Mouse (Mus musculus) forebrain, embryonic 11.5 days (tissue): ENCODE data around the gene Hist1h2af. TPM values are rescaled to one million over a fixed set of nuclear protein-coding genes. Genes with fewer than 3 reads are reported as not detected.
A peak's percentile ranks its signal among the peaks of the same experiment; 100 is the strongest.
"Not testable (repeated sequence)": the region's sequence is repeated elsewhere in the genome, so short reads cannot be mapped to it uniquely, and the experiment has no call there.

Experiments
- ATAC-seq: fragments of 200-750 bp; cut with Nextera tagmentation; replicated peaks from 2 replicates; pipeline ENCODE4 v1.8.0; 2017; ENCODE audit warnings: moderate TSS enrichment; ENCODE audit not compliant: low FRiP score
- DNase-seq: peaks from one replicate; pipeline ENCODE4 v3.0.0-alpha.2; 2017; ENCODE audit warnings: low spot score
- H3K27ac ChIP-seq: fragments of 300-500 bp; sonication (generic); 2 replicates; pipeline ENCODE4 v1.5.1; 2014; ENCODE audit warnings: low read depth, low read length
- H3K27me3 ChIP-seq: fragments of 300-500 bp; sonication (generic); 2 replicates; pipeline ENCODE4 v1.6.1; 2014; ENCODE audit warnings: mild to moderate bottlenecking, low read length, mixed read lengths; ENCODE audit not compliant: control insufficient read depth, insufficient read depth
- H3K36me3 ChIP-seq: fragments of 300-500 bp; sonication (generic); 2 replicates; pipeline ENCODE4 v1.6.1; 2014; ENCODE audit warnings: mild to moderate bottlenecking, low read length, moderate library complexity, mixed read lengths; ENCODE audit not compliant: control insufficient read depth, insufficient read depth
- H3K4me1 ChIP-seq: fragments of 300-500 bp; sonication (generic); replicated peaks from 2 replicates; pipeline ENCODE4 v1.6.1; 2014; ENCODE audit warnings: low read length, mixed read lengths; ENCODE audit not compliant: control insufficient read depth, insufficient read depth
- H3K4me2 ChIP-seq: fragments of 300-500 bp; sonication (generic); 2 replicates; pipeline ENCODE4 v1.6.1; 2014; ENCODE audit warnings: low read depth, mild to moderate bottlenecking, low read length, moderate library complexity, mixed read lengths; ENCODE audit not compliant: severe bottlenecking
- H3K4me3 ChIP-seq: fragments of 300-500 bp; sonication (generic); 2 replicates; pipeline ENCODE4 v1.5.1; 2014; ENCODE audit warnings: low read depth, low read length
- H3K9ac ChIP-seq: fragments of 300-500 bp; sonication (generic); 2 replicates; pipeline ENCODE4 v1.6.1; 2014; ENCODE audit warnings: low read length
- H3K9me3 ChIP-seq: fragments of 300-500 bp; sonication (generic); 2 replicates; pipeline ENCODE4 v1.6.1; 2016; ENCODE audit warnings: low read length, mixed read lengths; ENCODE audit not compliant: control insufficient read depth
- WGBS: fragments of 180-500 bp; shearing (Covaris S2); extraction: QIAGEN DNeasy Blood & Tissue Kit; methylation state at CpG from one replicate; pipeline ENCODE4 v1.1.7; 2014; 5-methylcytosine and 5-hydroxymethylcytosine counted together
- polyA plus RNA-seq: library from polyadenylated mRNA; unstranded; fragments of >200 nt; fragmentation: Nextera tagmentation; extraction: Ambion mirVana; gene quantifications from 2 replicates; pipeline ENCODE4 v1.2.1, GENCODE M21; 2014

The Hist1h2af gene
- polyA plus RNA-seq, 1 experiment from 2014 or later: 7.7 TPM

DNA sequence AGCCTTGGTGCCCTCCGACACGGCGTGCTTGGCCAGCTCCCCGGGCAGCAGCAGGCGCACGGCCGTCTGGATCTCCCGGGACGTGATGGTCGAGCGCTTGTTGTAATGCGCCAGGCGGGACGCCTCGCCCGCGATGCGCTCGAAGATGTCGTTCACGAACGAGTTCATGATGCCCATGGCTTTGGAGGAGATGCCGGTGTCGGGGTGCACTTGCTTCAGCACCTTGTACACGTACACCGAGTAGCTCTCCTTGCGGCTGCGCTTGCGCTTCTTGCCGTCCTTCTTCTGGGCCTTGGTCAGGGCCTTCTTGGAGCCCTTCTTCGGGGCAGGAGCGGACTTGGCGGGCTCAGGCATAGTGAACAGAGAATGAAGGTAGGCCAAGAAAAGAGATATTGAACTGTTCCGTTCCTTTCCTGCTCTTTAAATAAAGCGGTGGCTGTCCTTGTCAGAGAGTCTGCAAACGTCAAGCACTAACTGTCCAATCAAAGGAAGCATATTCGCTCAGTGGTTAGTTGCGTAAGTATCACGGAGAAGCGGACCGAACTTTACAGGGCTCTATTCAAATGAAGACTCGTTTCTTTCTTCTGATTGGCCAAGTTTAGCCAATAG is 9.4 kb downstream of the Hist1h2af start, which contains the start of gene Hist1h2bh:
Hist1h2bh (minus strand) TSS at position 394 of the 609 bp plus-strand sequence.
- Histone ChIP-seq H3K4me2 (peak within 1 kb of the TSS; percentile 74), H3K27ac (peak within 1 kb of the TSS; percentile 94), H3K4me3 (peak within 1 kb of the TSS; percentile 40), H3K9ac (peak within 1 kb of the TSS; percentile 68)
- WGBS: under 1% methylated on average over 23 of the region's 42 CpGs
- DNase-seq (peak; percentile 80), ATAC-seq (peak; percentile 93)
- not testable (repeated sequence) for H3K36me3 ChIP-seq, H3K27me3 ChIP-seq, H3K9me3 ChIP-seq, H3K4me1 ChIP-seq

DNA sequence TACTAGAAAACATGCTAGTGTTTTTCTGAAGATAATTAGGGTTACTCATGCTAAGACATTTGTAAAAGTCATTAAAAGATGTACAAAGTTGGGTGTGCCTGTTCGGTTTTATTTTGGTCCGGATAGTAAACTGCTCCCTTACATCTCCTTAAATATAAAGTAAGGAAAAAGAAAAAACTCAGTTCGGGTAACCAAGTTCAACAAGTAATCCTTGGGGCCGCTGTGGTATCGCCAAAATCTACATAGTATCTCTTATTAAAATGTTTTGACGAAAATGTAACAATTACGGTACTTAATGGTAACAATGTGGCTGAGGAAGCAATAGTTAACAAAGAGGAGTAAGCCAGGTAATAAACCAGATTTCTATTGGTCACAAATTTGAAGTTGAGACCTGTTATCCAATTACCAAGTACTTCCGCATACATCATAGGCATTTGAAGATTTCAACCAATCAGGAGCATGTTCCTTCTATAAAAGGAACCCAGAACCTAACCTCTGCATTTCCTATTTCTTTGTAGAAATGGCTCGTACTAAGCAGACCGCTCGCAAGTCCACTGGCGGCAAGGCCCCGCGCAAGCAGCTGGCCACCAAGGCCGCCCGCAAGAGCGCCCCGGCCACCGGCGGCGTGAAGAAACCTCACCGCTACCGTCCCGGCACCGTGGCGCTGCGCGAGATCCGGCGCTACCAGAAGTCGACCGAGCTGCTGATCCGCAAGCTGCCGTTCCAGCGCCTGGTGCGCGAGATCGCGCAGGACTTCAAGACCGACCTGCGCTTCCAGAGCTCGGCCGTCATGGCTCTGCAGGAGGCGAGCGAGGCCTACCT is 10.5 kb downstream of the Hist1h2af start, which contains the start of gene Hist1h3f:
Hist1h3f (plus strand) TSS at position 88 of the 822 bp plus-strand sequence.
- peak within 1 kb of the TSS; percentile 68 for H3K9ac ChIP-seq
- H3K27ac ChIP-seq: peak within 1 kb of the TSS; percentile 94
- under 1% methylated on average over 24 of the region's 45 CpGs for WGBS
- no peaks in the 10 kb centered on the region for H3K36me3 ChIP-seq
- H3K27me3 ChIP-seq: no peaks in the 10 kb centered on the region
- peak within 1 kb of the TSS; percentile 74 for H3K4me2 ChIP-seq
- H3K9me3 ChIP-seq: no peaks in the 10 kb centered on the region
- no peaks in the 10 kb centered on the region for H3K4me1 ChIP-seq
- peak; percentile 94 for ATAC-seq
- DNase-seq: peak; percentile 79
- H3K4me3 ChIP-seq: peak within 1 kb of the TSS; percentile 40

DNA sequence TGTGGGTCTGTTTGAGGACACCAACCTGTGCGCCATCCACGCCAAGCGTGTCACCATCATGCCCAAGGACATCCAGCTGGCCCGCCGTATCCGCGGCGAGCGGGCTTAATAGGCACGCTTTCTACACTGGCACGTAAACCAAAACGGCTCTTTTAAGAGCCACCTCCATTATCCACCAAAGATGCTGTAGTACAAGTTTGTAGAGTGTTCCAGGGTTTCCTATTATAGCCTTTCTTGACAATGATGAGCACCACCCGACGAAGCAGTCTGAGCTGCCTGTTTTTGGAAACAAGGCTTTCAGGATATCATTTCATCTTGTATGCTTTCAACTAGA is 11.0 kb downstream of the Hist1h2af start:
- not testable (repeated sequence) for ATAC-seq

DNA sequence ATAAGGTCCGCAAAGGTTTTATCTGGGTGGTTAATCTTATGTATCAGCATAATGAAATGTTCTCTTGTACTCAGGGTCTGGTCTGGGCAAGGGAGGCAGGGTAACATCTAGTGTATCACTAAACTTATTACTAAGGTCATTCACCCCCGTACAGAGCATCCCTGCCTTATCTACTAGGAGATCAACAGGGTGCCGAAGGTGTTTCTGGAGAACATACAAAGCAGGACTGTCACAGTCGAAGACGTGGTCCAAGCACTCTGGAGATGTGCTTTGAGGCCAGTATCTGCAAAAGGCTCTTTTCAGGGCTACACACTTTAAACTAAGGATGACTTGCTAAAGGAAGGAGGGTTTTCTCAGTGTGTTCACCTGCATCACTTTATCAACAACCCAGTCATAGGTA is 13.0 kb downstream of the Hist1h2af start:
- Histone ChIP-seq H3K4me3 (no peak overlapping the region), H3K27me3 (no peaks in the 10 kb centered on the region), H3K27ac (peak overlapping the region; percentile 62), H3K9me3 (no peaks in the 10 kb centered on the region), H3K4me2 (no peak overlapping the region), H3K36me3 (no peaks in the 10 kb centered on the region), H3K9ac (no peak overlapping the region), H3K4me1 (no peaks in the 10 kb centered on the region)
- WGBS: 87% methylated on average over 5 of the region's 5 CpGs
- ATAC-seq: no peak
- no peak for DNase-seq

More for the DNA sequence above, 11.0 kb downstream of the Hist1h2af start:
- not testable (repeated sequence) for H3K4me1 ChIP-seq, H3K27me3 ChIP-seq, DNase-seq, H3K27ac ChIP-seq, H3K9me3 ChIP-seq, H3K36me3 ChIP-seq
- WGBS: 0% methylated on average over 11 of the region's 14 CpGs
- H3K9ac ChIP-seq: peak overlapping the region; percentile 64
- H3K4me2 ChIP-seq: peak overlapping the region; percentile 38; the same call in 1 of the 2 replicates
- H3K4me3 ChIP-seq: peak overlapping the region; percentile 37

DNA sequence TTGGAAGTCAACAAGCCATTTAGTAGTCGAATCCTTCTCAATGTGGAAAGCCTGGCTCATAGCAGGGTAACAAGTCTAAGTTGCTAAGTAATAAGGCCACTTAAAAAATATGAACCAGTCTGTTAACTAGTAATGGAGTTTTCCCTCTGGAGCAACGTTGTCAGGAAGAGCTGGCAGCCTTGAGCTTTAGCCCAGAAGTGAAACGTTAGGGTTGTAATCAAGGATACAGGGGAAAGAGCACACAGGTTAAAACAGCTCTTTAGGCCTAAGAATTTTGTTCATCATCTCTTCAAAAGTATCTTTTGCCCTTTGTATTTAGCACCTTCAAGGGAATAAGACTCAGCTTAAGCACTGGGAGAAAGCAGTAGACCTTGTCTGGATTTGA is 17.0 kb downstream of the Hist1h2af start:
- H3K4me2 ChIP-seq: peak overlapping the region; percentile 55
- no peaks in the 10 kb centered on the region for H3K27me3 ChIP-seq
- peak overlapping the region; percentile 71 for H3K9ac ChIP-seq
- 8% methylated on average over 3 of the region's 3 CpGs for WGBS
- ATAC-seq: no peak
- no peaks in the 10 kb centered on the region for H3K4me1 ChIP-seq
- peak overlapping the region; percentile 93 for H3K27ac ChIP-seq
- H3K36me3 ChIP-seq: no peaks in the 10 kb centered on the region
- H3K4me3 ChIP-seq: peak overlapping the region; percentile 36
- no peak for DNase-seq
- H3K9me3 ChIP-seq: no peaks in the 10 kb centered on the region

DNA sequence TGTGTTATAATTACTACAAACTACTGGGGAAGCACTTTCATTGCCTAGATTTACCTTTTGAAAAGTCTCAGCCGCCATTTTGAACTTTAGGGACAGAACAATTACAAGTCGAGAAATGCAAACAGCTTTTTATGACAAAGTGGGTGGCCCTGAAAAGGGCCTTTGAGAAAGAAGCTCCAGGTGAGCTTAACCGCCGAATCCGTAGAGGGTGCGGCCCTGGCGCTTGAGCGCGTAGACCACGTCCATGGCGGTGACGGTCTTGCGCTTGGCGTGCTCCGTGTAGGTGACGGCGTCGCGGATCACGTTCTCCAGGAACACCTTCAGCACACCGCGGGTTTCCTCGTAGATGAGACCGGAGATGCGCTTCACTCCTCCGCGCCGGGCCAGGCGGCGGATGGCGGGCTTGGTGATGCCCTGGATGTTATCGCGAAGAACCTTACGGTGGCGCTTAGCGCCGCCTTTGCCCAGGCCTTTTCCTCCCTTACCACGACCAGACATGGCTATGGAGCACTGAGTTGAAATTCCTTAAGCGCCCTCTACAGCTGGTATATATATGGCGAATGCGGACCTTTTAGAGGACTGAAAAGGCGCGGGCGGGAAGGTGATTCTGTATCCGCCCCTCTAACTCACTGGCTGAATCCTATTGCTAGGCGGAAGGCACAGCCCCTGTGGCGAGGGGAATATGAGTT is 17.6 kb downstream of the Hist1h2af start, which contains the start of gene Hist1h4f:
Hist1h4f (minus strand) TSS at position 503 of the 689 bp plus-strand sequence.
- DNase-seq (peak; percentile 94), ATAC-seq (peak; percentile 81)
- under 1% methylated on average over 44 of the region's 47 CpGs for WGBS

DNA sequence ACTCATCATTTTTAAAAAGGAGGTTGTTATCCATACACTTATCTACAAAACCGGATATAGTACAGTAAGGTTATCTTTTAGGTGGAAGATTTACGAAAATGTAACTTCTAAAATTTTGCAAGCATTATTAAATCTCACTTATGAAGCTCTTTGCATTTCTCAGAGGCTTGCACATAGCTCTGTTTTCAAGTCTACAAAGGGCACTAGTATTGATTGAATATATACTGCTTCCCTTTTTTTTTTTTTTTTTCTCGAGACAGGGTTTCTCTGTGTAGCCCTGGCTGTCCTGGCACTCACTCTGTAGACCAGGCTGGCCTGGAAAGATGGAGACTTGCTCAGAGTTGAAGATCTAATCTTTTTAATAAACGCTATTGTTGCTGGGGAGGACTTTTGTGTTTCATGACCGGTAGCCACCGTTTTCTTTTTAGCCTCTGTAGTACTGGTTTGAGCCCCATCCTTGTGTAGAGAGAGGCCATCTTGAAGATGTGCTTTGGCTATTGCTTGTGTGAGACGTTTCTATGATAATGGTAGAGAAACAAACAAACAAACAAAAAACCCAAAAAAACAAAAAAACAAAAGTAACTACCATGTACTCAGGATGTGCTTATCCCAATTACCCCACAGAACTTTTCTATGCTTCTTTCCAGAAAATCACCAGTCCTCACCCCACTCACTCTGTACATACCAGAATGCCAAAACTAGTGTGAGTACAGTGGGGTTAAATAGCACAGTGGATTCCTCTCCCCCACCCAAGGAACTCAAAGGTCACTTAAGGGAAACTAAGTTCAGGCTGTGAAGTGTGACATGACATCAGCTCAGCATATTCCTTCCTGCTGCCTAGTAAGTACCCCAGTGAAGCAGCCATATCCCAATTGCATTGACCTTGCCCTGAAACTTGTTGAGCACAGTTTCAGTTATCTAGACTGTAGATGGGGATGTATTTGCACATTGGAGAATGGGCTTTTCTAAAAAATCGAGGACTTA is 18.5 kb downstream of the Hist1h2af start:
- Histone ChIP-seq H3K4me1 (peaks cover 2% of the 10 kb centered on the region; the same call in 1 of the 2 replicates), H3K9ac (peak overlapping the region; percentile 71), H3K27me3 (no peaks in the 10 kb centered on the region), H3K4me2 (peak overlapping the region; percentile 55; the same call in 1 of the 2 replicates), H3K9me3 (no peaks in the 10 kb centered on the region), H3K4me3 (peak overlapping the region; percentile 36), H3K36me3 (no peaks in the 10 kb centered on the region), H3K27ac (peak overlapping the region; percentile 93)
- WGBS: 50% methylated on average over 8 of the region's 8 CpGs
- DNase-seq (no peak), ATAC-seq (no peak)

More for the DNA sequence above, 17.6 kb downstream of the Hist1h2af start, which contains the start of gene Hist1h4f:
- H3K4me3 ChIP-seq: peak within 1 kb of the TSS; percentile 36
- peak within 1 kb of the TSS; percentile 71 for H3K9ac ChIP-seq
- peak within 1 kb of the TSS; percentile 55 for H3K4me2 ChIP-seq
- H3K9me3 ChIP-seq, H3K27me3 ChIP-seq, H3K36me3 ChIP-seq, H3K4me1 ChIP-seq: not testable (repeated sequence)
- H3K27ac ChIP-seq: peak within 1 kb of the TSS; percentile 93
